Mouse (Mus musculus) c-Kit-positive CD71-positive TER-119-negative erythroid progenitor cells, embryonic 14.5 days (primary cell): ENCODE measurements at regions not wholly inside any gene's neighbourhood (a gene's known extent, or its start where the extent isn't known, plus 50 kb on each side); places are given as distances from the start of the nearest gene placed in this dataset.

ENCODE experiments used
- DNase-seq: peaks from one replicate; pipeline ENCODE4 v3.0.0-alpha.2; 2013; ENCODE audit warnings: low read depth

GRCm38 (mm10) chr9:120818726-120819317 is 110.2 kb upstream of the Ctnnb1 start:
- DNase-seq: no peak

DNA sequence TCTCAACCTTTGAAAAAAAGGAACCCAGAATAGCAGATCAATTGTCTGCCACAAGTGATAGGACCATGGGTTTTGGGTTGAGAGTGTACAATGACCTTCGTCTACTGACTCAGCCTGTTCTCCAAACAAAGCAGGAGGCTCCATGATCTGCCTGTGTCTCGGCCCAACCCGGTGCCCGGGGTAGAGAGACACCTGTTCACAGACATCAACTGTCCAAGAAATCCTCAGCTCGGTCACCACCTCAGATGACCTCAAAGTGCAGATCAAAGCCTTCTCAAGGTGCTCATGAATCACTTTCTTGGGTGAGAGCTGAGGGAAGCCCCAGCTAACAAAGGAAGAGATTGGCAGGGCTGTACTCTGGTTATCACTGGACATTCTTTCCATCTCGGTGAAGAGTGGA is 108.1 kb upstream of the Ctnnb1 start:
- no peak for DNase-seq

GRCm38 (mm10) chr9:120823397-120823796 is 105.6 kb upstream of the Ctnnb1 start:
- DNase-seq: no peak

GRCm38 (mm10) chr9:120826266-120826665 is 102.8 kb upstream of the Ctnnb1 start:
- DNase-seq: no peak

DNA sequence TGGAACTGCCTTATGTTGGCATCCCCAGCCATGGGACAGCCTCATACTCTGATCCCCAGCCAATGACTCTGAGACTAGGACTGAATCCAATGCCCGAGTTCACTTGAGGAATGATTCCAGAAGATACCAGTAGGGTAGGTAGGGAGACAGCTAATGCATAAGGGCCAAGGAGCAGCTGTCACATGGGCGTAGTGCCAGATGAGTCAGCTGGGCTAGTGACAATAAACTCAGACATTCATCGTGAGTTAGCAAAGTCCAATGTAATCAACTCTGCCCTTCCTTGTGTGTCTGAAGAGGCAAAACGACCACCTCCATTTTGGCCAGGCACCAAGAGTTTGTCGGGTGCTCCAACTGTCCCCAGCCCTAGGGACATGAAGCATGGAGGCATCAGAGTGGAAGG is 98.5 kb upstream of the Ctnnb1 start:
- no peak for DNase-seq

GRCm38 (mm10) chr9:120834166-120834565 is 94.8 kb upstream of the Ctnnb1 start:
- no peak for DNase-seq

DNA sequence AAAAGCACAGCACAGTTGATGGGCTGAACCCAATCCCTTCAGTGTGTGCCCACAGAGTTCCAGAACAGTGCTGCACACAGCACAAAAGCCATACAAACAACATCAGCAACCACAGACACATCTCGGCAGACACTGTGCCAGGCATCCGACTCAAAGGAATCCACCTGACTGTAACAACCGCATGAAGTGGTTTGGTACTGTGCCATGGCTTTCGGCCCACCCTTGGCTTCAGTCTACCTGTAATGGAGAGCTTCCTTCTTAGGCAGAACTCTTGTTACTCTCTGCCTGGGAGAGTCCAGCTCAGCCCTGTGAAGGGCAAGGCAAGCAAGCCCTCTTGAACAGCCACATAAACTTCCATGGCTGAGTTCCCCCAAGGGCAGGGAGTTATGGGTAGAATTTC is 93.4 kb upstream of the Ctnnb1 start:
- DNase-seq: no peak

DNA sequence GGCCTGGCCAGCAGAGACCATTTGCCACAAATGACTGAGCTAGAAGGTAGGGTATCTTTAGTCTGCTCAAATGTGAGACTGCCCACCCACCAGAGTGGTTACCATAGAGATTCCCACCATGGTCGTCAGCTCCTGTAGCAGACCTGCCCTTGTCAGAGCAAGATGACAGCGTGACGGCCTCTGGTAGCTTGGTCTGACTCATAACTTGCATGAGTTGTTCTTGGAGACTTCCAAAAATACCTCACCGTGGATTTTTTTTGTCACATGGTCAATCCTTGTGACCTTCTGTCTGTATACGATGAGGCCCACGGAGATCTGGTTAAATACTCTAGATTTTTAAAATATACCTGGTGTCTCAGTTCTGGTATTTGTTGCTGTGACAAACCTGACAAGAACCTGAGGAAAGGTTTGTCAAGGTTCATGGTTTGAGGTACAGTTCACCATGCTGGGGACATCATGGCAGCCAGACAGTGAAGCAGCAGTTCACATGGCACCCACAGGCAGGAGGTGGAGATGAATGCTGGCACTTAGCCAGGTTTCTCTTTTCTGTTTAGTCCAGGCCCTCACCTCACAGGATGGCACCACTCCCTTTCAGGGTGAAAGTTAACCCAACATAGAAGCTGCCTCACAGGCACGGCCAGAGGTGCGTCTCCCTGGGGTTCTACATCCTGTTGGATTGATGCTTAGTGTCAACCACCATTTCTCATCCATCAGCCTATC is 91.4 kb upstream of the Ctnnb1 start:
- DNase-seq: no peak

GRCm38 (mm10) chr9:120843753-120844152 is 85.3 kb upstream of the Ctnnb1 start:
- no peak for DNase-seq

DNA sequence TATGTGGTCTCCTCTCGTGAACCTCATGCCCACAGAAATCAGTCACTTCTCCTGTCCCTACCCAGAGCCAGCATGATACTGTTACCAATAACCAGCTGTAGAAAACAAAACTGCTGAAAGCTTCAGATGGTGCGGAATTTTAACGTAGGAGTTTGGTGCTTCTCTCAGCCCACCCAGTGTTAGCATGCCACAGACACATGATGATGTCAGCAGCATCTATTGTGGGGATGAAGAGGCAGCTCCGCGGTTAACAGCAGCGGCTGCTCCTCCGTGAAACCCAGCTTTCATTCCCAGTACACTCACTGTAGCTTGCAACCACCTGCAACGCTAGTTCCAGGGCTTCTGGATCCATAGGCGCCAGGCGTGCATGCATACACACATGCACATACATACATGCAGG is 83.5 kb upstream of the Ctnnb1 start:
- no peak for DNase-seq

GRCm38 (mm10) chr9:120847649-120848048 is 81.4 kb upstream of the Ctnnb1 start:
- DNase-seq: no peak

DNA sequence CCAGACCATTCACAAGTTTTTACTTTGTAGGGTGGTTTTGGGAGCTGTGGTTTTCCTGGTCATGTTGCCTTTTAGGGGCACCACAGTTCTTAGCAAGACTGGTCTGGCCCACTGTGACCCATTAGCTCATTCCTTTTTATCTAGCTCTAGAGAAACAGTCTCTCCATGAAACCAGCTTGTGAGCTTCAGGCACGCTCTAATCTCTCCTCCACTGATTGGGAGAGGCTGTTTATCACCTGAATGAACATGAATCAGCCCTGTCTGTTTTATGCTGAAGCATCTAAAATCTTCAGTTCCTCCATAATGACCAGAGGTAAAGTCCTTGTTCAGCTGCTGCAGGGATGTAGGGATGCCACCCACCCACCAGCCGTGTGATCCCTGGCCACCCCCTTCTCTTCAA is 80.1 kb upstream of the Ctnnb1 start:
- DNase-seq: no peak

DNA sequence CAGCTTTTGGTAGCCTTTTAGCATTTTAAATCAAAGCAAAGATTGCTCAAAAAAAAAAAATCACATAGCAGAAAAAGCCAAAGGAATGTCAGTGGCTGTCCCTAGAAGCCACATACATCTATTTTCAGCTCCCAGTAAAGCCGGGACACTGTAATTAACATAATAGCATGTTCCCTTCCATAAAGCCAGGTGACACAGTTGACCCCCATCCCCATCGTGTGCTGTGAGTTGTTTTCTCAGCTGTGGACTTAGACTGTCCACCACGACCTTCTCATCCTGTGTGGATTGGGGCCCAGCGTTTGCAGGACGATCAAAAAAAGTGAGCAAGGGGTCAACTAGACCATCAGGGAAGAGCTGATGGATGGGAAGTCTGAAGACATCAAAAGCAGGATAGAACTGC is 78.9 kb upstream of the Ctnnb1 start:
- DNase-seq: no peak

GRCm38 (mm10) chr9:120851914-120852313 is 77.1 kb upstream of the Ctnnb1 start:
- DNase-seq: no peak

DNA sequence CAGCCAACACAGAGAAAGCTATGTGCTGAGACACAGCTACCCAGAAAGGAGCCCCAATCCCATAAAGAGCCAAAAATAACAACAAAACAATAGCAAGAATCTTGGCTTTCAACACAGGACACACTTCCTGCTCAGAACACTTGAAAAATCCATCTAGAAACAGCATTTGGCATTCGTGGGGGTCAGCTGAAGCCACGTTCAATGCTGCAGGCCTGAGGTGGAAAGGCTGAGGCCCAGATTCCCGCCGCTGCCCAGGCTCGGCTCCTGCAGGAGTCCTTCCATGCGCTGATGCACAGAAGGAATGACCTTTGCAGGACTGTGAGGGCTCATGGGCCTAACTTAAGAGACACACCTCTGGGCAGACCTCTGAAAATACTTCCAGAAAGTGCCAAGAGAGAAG is 76.4 kb upstream of the Ctnnb1 start:
- no peak for DNase-seq

- no peak for DNase-seq
Observed at GRCm38 (mm10) chr9:120853032-120853597, 75.9 kb upstream of the Ctnnb1 start.

DNA sequence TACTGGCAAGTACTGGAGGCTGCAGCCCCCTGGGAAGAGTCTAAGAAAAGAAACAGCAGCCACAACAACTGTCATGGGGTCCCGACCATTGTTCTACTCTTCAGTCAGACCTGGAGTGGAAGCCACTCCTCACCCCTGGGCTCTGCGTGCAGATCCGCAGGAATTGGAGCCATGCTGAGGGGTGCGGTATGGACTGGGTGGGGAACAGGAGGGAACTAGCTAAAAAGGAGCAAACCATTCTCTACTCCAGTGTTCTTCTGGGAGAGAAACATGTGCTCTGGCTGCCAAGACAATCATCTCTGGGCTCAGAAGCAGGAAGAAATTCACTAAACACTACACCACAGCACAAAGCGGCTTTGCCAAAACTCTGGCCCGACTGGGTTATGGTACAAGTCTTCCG is 74.7 kb upstream of the Ctnnb1 start:
- no peak for DNase-seq

- no peak for DNase-seq
Observed at GRCm38 (mm10) chr9:120855293-120856050, 73.5 kb upstream of the Ctnnb1 start.

DNA sequence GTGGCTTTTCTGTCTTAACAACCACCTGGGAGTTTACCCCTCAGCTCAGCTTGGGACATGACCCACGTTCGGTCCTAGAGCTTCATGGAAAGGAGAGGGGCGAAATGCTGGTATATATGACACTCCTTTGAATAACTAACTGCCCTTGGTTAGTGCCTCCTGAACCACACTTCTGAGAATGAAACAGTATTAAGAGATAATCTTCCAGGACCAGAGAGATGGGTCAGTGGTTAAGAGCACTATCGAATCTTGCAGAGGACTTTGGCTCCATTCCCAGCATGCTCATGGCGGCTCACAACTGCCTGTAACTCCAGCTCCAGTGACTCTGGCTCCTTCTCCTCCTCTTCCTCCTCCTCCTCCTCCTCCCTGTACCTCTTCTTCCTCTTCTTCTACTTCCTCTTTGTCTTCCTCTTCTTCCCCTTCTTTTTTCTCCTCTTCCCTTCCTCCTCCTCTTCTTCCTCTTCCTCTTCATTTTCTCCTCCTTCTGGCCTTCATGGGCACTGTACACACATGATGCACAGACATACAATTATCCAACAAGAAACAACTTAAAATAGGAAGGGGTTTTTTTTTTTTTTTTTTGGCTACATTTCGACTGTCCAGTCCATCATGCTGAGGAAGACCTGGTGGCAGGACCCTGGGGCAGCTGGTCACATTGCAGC is 71.0 kb upstream of the Ctnnb1 start:
- no peak for DNase-seq

DNA sequence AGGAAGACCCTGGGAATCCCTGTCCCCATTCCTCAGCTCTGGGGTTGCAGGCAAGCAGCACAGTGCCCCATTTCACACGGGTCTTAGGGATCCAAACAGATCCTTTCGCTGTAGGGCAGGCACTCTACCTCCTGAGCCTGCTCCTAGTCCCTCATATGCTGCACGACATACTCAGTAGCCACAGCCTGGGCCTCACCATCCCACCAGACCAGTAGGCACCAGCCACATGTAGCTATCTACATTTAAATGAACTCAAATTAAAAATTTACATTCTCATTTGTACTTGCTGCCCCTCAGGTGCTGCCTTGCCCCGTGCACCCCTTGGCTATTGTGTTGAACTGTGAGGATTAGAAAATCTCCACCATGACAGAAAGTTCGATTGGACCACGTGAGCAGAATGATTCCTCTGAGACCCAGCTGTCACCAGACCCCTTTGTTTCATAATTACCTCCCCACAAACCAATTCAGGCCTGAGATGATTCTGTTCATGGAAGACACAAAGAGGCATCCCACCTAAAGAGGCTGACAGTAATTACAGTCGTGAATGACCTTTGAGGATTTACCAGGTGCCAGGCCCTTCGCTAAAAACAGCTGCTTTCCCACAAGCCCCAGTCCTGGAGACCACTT is 67.9 kb upstream of the Ctnnb1 start:
- no peak for DNase-seq

DNA sequence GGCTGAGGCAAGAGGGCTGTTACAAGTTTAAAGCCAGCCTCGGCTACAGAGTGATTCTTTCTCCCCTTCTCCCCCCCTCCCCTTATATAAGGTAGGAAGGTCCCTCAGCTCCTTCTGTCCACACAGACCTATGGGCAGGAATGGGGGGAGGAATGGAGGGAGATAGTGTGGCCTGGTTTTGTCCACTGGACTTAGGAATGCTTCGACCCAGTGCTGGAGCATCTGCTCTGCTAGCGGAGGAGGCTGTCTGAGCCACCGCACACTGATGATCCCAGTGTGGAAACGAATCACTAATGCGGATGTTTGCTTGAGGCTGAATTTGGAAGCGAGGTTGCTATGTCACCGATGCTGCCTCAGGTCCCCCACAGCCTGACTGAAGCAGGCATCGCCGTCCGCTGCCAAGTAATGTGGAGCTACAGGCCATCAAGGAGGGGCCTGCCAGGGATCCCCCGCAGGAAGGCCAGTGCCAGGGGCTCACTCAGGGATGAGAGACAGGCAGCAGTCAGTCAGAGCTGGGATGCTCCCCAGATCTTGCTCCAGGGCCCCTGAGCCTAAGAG is 67.1 kb upstream of the Ctnnb1 start:
- no peak for DNase-seq

DNA sequence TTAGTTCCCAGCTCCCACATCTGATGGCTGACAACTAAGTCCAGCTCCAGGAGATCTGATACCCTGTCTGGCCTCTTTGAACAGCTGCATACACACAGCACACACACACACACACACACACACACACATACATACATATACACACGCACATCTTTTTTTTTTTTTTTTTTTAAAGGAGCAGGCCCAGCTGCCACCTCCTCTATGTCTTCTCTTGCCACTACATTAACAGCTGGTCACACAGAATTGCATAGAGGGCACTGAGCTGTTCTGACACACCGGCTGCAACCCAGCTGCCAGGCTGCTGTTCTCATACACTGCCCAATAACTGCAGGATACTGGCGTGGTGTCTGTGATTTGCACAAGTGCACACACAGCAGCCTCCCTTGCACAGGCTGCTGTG is 64.6 kb upstream of the Ctnnb1 start:
- no peak for DNase-seq
